Mouse (Mus musculus): ENCODE data around the gene Rtn1.

Gene Rtn1

DNA sequence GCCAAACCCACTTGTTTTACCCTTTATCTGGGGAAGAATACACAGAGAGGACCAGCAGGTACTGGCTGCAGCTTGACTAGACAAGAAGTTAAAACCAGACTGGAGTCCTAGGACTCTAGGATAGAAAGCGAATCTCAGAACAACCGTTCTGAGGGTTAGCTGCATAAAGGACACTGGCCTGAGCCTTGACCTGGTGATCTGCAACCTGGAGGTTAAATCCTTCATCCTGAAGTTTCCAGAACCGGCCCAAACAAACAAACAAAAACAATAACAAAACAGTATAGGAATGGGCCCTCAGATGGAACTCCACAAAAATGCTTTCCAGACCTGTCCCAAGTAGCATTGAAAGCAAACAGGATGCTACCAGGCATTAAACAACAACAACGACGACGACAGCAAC, at the start of gene Rtn1:
Rtn1 (minus strand) TSS at position 101 of the 400 bp plus-strand sequence.
- DNase-seq = no peak

DNA sequence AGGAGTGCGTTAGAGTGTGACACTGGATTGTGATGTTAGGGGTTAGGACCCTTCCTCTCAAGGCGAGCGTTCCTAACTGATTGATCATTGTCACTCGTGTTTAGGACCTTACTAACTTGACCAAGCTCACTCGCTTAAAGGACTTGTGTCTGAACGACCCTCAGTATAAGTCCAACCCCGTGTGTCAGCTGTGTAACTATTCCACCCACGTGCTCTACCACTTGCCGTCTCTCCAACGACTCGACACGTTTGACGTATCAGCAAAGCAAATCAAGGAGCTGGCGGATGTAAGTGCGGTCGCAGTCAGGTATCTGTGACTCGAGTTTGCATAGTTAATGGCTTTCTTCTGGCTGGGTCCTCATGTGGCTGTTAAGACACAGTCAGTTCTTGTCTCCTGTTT, 45.1 kb upstream of the Rtn1 start:
- DNase-seq = no peak

DNA sequence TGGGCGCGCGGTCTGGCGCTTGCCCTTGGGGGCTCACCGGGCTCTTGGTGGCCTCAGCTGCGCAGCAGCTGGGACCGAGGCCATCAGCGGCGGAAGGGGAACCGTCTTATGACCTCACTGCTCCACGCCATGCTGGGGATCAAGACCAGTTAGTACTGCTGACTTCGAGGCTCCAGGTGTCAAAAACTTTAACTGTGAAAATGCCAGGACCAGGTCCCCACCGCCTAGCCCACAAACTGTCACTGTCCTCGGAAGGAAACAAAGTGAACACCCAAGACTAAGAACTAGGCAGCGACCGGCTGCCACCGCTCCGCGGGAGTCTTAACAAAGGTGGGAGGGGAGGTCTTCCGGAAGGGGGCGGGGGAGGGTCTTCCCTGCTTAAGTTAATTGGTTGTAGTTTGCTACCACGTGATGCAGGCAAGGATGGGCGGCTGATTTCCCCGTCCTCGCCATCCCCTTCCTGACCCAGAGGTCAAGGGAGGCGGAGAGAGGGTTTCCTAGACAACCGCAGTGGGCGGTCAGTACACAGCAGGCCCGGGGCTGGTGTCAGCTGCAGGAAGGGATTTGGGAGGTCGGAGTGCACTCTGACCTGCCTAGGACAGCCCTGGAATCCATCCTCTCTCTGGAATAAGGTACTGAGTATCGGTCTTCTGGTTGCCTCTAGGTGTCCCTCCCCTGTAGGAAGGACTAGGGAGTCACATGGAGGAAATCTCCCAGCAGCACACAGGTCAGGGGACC, 33.2 kb upstream of the Rtn1 start, which contains the start of gene Lrrc9:
Lrrc9 (plus strand) TSS at position 28 of the 738 bp plus-strand sequence.
- DNase-seq = peak; percentile 23

DNA sequence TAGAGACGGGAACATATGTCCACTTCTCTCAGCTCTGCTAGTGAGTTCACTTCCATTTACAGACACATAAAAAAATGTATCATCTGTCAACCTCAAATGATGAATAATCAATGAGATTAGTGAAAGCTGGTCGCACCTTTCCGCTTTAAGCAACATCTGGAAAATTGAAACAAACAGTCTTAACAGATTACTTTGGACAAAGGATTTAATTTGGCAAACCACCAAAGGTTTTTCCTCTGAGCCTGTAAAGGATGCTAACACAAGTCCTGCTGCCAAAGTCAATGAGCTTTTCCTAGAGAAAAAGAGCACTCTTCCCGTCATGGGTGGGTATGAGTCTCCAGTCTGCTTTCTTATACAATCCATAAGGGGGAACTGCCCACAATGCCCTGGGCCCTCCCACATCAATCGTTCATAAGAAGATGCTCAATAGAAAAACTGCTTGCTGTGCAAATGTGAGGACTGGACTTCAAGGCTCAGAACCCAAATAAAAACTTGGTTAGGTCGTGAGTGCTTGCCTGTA, 30.2 kb upstream of the Rtn1 start:
- DNase-seq = no peak

DNA sequence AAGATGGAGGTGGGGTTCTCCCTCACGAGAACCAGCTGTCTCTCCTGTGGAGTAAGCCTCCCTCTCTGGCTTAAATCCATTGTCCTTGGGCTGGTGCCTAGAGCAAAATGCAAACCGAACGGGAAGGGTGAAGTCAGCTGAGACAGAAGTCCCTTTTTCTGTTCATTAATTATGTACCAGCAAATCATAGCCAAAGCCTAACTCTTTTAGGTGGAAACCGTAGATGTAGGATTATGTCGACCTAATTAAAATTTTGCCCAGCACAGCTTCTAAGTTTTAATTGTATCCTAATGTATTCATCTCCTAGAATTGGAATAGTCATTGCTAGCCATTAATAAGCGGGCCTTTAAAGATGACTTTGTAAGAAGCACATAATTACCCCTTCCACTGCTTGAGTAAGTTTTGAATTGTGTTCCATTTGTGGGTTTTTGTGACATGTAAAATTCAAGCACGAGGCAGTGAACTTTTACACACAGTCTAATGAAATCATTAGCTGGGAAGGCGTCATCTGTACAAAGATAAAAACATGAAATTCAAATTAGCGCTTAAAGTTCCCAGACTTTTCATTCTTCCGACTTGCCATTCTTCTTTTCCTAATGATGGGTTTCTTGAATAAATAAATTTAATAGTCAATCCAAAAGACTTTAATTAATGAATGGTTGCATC, 29.0 kb upstream of the Rtn1 start:
- no peak for DNase-seq

DNA sequence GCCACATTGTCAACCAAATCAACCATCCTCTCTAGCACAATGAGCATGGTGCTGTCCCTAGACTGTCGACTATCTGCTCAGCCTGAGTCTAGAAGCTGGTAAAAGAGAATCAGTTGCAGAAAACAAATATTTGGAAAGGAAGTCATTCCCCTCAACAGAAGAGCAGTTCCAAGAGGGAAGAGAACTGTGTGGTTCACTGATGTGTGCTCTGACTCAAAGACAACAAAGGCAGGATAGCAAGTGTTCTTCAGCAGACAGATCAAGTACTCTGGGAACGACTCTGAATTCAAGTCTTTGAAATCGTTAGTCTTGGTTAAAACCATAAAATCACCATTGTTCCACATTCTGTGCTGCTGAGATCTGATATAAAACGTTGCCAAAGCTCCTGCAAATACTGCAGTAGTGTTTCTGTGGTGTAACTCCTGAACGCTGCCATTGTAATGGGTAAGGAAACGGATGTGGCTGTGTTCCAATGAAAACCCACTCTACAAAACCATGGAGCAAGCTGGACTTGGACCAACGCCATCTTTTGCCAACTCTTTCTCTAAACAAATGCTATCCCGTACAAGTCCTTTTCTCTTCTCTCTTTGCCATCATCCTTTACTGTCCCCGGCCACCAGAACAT, 24.5 kb upstream of the Rtn1 start:
- no peak for DNase-seq

DNA sequence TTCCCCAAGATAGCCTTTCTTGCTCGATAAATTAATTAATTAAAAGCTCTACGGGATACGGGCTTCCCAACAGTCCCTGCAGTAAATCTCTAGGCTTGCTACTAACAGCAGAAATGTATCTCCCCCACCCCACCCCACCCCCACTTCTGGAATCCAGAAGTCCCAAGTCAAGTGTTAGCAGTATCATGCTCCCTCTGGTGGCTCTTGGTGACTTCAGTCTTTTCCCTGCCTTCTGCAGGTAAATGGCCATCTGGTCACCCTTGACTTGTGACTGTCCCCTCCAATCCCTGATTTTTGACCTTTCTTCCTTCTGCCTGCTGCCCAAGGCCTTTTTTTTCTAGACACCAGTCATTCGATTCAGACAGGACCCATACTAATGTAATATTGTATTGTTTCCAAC, 23.4 kb upstream of the Rtn1 start:
- DNase-seq = no peak

DNA sequence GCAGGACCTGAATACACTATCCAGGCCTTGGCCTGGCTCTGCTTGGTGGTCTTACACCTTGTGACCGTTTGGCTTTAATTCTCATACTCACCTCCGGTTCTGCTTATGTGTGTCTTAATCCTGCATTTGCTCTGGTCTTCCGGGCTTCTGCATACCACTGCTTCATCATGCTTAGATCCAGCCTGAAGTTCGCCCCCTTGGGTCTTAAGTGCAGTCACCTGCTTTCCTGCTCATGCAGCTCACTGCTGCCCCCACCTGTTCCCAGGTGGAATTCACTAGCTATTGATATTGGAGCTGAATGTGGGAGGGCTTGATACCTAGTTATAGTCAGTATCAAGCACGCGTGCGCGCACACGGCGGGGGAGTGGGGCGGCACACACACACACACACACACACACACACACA, 18.9 kb upstream of the Rtn1 start:
- DNase-seq = peak; percentile 56

DNA sequence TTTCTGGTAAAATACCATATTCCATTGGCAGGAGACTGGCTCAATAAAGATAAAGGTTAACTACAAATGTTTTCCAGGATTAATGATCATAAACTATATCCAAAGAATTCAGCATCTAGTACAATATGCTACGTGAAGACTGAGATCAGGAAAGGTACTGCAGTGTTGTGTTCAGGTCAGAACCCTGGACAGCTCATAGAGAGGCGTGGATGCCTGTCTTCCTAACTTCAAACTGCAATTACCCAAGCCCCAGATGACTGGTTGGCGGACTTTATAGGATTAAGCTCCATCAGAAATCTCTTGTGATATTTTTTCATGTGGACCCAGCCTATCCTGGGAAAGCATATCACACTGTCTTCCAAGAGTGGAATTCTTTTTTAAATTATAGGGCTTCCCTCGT, 13.8 kb upstream of the Rtn1 start:
- no peak for DNase-seq

DNA sequence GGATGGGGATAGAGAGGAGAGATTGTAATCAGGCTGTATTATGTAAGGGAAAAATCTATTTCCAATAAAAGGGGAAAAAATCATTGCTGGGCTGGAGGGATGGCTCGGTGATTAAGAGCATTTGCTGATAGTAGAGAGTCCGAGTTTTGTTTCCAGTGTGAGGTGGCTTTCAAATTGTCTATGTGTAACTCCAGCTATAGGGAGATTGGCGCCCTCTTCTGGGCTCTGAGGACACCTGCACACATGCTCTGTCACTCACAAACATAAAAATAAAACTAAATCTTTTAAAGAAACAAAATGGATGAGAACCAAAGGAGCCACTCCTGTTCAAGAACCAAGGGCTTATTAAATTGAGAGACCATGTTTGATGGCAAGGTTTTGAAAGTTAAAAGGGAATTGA, 8.9 kb upstream of the Rtn1 start:
- DNase-seq = no peak

DNA sequence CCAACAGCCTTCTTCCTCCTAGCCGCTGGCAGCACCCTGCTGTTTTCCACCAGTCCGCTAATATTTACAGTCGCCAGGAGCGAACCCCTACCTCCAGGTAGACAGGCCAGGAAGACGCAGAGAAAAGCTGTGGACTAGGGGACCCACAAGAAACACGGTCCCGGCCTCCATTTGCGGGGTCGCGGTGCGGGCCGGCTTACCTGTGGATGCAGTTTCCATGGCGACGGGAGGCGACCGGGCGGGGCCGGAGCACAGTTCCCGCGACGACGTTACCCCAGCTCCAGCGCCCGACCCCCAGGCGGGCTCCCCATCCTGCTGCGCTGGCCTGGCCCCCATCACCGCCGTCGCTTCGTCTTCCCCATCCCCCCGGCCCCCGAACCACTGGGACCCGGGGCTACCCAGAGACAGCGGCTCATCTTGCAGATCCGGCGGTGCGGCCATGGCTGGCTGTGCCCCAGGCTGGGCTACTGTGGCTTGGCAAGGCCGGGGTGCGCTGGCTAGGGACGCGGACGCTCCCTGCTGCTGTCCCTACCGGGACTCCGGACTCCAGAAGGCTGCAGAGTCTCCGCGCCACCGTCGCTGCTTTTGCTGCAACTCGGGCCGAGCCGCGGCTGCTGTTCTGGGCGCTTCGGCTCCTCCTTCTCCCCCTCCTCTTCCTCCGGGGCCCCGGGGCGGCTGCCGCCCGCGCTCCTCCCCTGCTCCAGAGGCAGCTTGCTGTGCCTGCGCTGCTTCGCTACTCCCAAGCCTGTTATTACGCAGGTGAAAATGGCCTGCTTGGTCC, 553 bp downstream of the Rtn1 start:
- DNase-seq = peak; percentile 8

DNA sequence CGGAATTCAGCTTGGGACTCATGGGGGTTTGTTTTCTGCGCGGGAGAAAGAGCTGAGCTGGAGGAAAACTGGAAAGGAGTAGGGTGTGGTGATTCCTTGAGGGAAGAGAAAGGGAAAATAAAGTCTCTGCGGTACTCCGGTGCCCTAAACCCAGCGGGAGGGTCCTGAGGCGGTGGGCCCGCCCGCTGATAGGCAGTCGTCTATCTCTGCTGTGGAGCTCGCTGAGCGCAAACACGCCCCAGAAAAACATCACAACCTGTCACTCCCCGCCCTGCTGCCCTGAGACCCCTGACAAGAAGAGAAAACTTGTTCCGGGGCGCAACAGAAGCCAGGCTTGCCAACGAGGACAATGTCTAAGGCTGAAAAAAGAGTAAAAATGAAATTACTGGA, 1.1 kb downstream of the Rtn1 start:
- no peak for DNase-seq

DNA sequence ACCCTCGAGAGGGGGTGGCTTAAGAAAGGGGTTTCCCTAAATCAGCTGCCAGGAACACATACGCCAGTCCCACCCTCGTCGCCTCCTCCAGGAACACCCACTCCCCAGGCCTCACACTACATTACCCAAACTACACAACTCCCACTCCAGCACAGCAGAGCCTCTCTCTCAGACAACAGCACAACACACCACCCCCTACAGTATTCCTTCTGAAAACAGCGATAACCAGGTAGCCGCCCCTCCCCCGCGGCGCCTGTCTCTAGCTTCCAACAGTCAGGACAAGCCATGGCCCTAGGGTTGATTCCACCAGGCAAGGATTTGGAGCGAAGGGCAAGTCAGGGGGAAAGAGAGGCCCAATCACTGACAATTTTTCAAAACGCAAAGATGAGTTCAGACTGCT, 1.7 kb downstream of the Rtn1 start:
- no peak for DNase-seq

DNA sequence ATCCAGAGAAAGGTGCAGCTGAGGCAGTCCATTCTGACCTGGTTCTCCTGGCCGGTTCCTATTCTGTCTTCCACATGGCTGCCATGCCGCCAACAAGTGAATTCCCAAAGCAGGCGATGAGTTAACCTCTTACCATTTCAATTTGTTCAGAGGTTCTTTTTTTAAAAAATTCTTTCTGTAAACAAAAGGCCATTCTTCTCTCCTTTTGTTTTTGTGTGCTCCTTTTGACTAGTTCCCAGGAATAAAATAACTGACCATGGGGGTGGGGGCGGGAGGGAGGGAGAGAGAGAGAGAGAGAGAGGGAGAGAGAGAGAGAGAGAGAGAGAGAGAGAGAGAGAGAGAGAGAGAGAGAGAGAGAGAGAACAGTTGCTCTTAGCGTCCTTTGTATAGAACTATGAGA, 3.8 kb downstream of the Rtn1 start:
- DNase-seq = no peak

DNA sequence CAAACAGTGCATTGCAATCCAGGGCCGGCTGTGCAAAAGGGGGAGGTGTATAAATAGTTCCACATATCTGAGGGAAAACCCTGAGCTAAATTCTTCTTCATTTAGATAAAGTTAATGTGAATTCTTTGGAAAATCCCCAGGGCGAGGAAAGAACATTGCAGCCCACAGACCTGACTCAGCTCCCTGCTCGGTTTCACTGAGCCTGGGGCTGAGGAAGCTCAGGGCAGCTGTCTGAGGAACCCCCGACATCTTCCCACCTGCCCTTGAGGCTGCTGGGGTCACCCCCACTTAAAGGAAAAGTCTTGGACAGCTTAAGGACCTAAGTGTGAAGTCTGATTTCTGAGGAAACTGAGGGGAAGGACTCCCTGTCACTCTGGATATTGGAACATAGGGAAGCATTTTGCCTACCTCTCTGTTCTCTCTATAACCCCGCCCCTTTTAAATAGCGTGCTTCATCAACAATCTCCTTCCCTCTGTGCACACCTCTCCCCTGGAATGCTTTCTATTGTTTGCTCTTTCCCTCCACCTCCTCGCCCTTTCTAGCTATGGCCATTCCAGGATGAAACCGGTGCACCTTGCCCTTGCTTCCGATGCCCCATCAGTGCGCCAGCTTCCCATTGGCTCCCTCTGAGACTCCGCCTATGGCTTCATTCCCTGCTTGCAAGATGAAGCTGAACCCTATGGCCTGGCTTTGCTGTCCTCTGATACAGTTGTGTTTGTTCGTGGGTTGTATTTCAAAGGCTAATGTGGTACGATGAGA, 15.6 kb downstream of the Rtn1 start:
- no peak for DNase-seq

DNA sequence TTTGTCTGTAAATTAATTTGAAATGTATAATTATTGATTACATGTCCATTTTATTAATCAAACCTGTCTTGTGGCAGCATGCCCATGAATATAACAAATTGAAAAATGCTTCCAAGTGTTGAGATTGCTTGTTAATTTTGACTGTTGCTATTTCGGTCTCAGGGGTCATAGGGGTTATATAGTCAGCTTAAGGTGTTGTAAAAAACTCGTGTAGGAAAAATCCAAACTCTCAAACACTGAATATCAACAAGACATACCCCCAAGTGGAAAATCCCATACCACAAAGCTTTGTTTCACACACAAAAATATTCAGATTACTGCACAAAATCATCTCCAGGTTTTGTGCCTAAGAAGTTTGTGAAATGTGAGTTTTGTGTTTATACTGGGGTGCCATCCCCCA, 18.5 kb downstream of the Rtn1 start:
- DNase-seq = no peak

DNA sequence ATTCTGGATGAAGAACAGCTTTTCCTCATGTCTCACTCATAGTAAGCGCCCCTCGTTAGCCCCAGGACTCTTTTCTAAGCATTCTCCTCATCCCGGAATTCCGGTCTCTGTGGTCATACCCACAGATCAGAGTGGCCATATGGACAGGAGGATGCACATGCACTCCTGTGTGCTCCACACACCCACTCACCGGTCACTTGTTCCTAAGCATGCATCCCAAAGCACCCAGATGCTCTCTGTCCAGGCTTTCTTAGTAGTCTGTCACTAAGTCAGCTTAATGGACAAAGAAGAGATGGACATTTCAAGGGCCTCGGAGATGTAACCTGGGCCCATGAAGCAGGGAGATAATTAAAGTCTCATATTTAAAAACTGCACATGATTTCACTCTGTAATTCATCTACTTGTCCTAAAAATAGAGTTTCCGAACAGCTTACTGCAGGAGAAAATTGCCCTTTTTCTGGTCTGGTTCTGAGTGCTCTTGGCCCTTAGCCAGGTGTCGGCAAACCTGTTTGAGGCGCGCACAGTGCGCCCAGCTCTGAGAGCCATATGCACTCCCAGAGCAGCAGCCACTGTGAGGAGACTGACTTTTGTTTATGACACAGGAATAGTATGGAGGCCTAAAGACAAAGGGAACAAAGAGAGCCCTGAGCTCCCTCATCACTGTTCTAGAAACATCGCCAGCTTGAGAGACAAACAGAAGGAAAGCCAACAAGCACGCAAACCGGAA, 19.3 kb downstream of the Rtn1 start:
- DNase-seq = no peak

DNA sequence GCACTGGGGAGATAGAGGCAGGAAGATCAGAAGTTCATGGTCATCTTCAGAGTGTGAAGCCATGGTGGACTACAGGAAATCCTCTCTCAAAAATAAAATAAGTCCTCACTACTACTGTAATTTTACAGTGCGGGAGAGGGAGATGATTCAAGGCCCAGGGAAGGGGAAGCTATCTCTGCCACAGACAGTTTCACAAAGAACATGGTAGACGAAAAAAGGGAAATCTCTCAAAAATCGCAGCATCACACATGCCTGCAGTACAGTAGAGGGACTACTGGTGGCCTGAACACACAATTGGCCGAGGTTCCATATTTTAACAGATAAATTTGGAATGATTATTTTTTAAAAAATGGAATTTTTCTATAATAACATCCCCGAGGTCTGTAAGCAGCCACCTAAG, 20.0 kb downstream of the Rtn1 start:
- no peak for DNase-seq

DNA sequence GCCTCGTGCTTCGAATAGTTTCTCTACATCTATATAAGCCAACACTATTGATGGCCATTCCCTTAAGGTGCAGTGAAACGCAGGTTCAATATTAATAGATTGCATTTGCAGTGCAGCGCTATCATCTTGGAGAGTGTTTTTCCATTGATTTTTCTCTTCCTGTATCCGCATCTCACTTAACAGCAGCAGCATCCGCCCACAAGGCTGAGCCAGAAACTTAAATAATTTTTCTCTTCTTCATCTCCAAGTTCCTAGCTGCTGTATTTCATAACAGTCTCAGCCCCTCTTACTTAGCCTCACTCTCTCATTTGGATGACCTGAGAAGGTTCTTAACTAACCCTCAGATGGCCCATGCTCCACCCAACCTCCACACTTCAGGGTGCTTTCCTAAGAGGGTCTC, 20.7 kb downstream of the Rtn1 start:
- DNase-seq = no peak

DNA sequence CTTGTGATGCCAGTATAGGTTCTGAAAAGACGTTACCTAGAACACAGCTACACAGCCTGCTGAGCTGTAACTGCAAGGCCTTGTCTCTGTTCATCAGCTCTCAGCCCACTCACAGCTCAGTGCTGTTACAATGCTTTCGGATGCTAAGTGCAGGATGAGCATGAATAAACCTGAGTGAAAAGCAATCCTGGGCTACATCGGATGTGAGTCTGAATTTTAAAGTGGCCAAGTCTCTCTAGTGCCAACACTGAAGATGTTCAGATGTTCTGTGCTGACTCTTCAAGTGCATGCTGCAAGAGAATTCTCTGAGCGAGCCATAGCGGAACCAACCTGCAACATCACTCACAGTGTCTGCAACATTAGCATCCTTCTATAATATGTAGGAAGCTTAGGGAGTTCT, 32.5 kb downstream of the Rtn1 start:
- DNase-seq = no peak

DNA sequence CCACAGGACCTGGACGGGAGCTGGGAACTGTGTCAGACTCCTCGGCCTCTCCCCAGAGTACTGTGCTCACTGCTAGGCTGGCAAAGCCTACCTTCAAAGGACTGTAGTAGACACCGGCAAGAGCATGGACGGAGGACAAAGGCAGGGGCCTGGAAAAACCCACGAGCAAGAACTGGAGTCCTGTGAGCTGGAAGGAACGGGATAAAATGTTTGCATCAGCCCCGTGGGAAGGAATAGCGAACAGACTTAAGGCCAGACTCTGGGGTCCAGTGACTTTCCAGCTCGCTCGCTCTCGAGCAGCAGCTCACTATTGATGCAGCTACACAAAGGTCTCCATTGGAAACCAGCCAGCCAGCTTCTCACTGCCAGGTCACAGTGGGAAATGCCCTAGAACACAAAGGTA, 34.0 kb downstream of the Rtn1 start:
- no peak for DNase-seq

All from thymus, postnatal 25 days (tissue).